Mouse (Mus musculus) forebrain, embryonic 14.5 days (tissue): Measurements from ENCODE around the gene Kcna6. TPM values are rescaled to one million over a fixed set of nuclear protein-coding genes. Genes with fewer than 3 reads are reported as not detected.

ENCODE experiments used
- ATAC-seq: fragments of 200-750 bp; cut with Nextera tagmentation; 2 replicates; pipeline ENCODE4 v1.8.0; 2017; ENCODE audit warnings: mild to moderate bottlenecking, moderate library complexity
- DNase-seq: peaks from one replicate; pipeline ENCODE4 v3.0.0-alpha.2; 2015; ENCODE audit warnings: low spot score
- H3K27ac ChIP-seq: fragments of 300-500 bp; sonication (generic); 2 replicates; pipeline ENCODE4 v1.5.1; 2014; ENCODE audit warnings: low read depth, mild to moderate bottlenecking, control low read depth, low read length, moderate library complexity
- H3K27me3 ChIP-seq: fragments of 300-500 bp; sonication (generic); replicated peaks from 2 replicates; pipeline ENCODE4 v1.6.1; 2014; ENCODE audit warnings: low read length, control low read depth, mixed read lengths; ENCODE audit not compliant: control insufficient read depth, insufficient read depth
- H3K36me3 ChIP-seq: fragments of 300-500 bp; sonication (generic); 2 replicates; pipeline ENCODE4 v1.6.1; 2014; ENCODE audit warnings: low read length, control low read depth; ENCODE audit not compliant: control insufficient read depth, insufficient read depth
- H3K4me1 ChIP-seq: fragments of 300-500 bp; sonication (generic); 2 replicates; pipeline ENCODE4 v1.6.1; 2014; ENCODE audit warnings: antibody characterized with exemption, low read length, control low read depth; ENCODE audit not compliant: control insufficient read depth, insufficient read depth
- H3K4me2 ChIP-seq: fragments of 300-500 bp; sonication (generic); 2 replicates; pipeline ENCODE4 v1.6.1; 2014; ENCODE audit warnings: mild to moderate bottlenecking, control low read depth, low read length
- H3K4me3 ChIP-seq: fragments of 300-500 bp; sonication (generic); 2 replicates; pipeline ENCODE4 v1.5.1; 2014; ENCODE audit warnings: low read depth, low read length, control low read depth
- H3K9ac ChIP-seq: fragments of 300-500 bp; sonication (generic); 2 replicates; pipeline ENCODE4 v1.6.1; 2014; ENCODE audit warnings: mild to moderate bottlenecking, low read length, control low read depth, moderate library complexity
- H3K9me3 ChIP-seq: fragments of 300-500 bp; sonication (generic); replicated peaks from 2 replicates; pipeline ENCODE4 v1.6.1; 2016; ENCODE audit warnings: low read length, control low read depth, mixed read lengths; ENCODE audit not compliant: control insufficient read depth
- WGBS: fragments of 180-500 bp; shearing (Covaris S2); extraction: QIAGEN DNeasy Blood & Tissue Kit; methylation state at CpG from one replicate; pipeline ENCODE4 v1.1.7; 2014; 5-methylcytosine and 5-hydroxymethylcytosine counted together
- polyA plus RNA-seq: library from polyadenylated mRNA; unstranded; fragments of >200 nt; fragmentation: Nextera tagmentation; extraction: Ambion mirVana; gene quantifications from 2 replicates; pipeline ENCODE4 v1.2.1, GENCODE M21; 2014

Kcna6 gene
- polyA plus RNA-seq, 1 experiment from 2014 or later: 6.7 TPM

- Histone ChIP-seq H3K36me3 (no peaks in the 10 kb centered on the region), H3K4me3 (no peak overlapping the region), H3K4me1 (0 out of 2 replicates have a peak, but pooled peaks cover 2% of the 10 kb centered on the region), H3K27ac (no peak overlapping the region), H3K9me3 (no peaks in the 10 kb centered on the region), H3K9ac (no peak overlapping the region), H3K4me2 (no peak overlapping the region), H3K27me3 (peaks cover 21% of the 10 kb centered on the region; the same call in 1 of the 2 replicates)
- ATAC-seq (no peak), DNase-seq (no peak)
- WGBS: 67% methylated on average over 3 of the region's 3 CpGs
These were observed 2.1 kb upstream of the Kcna6 start for GRCm38 (mm10) chr6:126742610-126743009.

- ATAC-seq (peak; percentile 8; the same call in 1 of the 2 replicates), DNase-seq (no peak)
- Histone ChIP-seq H3K27me3 (peaks cover 21% of the 10 kb centered on the region; the same call in 1 of the 2 replicates), H3K9me3 (no peaks in the 10 kb centered on the region), H3K27ac (no peak overlapping the region), H3K4me3 (peak overlapping the region; percentile 48), H3K36me3 (no peaks in the 10 kb centered on the region), H3K4me1 (0 out of 2 replicates have a peak, but pooled peaks cover 2% of the 10 kb centered on the region), H3K9ac (peak overlapping the region; percentile 64), H3K4me2 (peak overlapping the region; percentile 87)
- 2% methylated on average over 67 of the region's 67 CpGs for WGBS
These were observed 906 bp downstream of the Kcna6 start for GRCm38 (mm10) chr6:126739326-126740210.

GRCm38 (mm10) chr6:126736996-126737395 is 3.5 kb downstream of the Kcna6 start:
- H3K4me2 ChIP-seq: no peak overlapping the region
- DNase-seq (no peak), ATAC-seq (no peak)
- peaks cover 21% of the 10 kb centered on the region; the same call in 1 of the 2 replicates for H3K27me3 ChIP-seq
- 0 out of 2 replicates have a peak, but pooled peaks cover 2% of the 10 kb centered on the region for H3K4me1 ChIP-seq
- H3K9ac ChIP-seq: no peak overlapping the region
- 68% methylated on average over 4 of the region's 4 CpGs for WGBS
- no peaks in the 10 kb centered on the region for H3K9me3 ChIP-seq
- no peak overlapping the region for H3K27ac ChIP-seq
- H3K4me3 ChIP-seq: no peak overlapping the region
- H3K36me3 ChIP-seq: no peaks in the 10 kb centered on the region

- Histone ChIP-seq H3K36me3 (no peaks in the 10 kb centered on the region), H3K4me1 (0 out of 2 replicates have a peak, but pooled peaks cover 2% of the 10 kb centered on the region), H3K4me2 (0 out of 2 replicates have a peak overlapping the region, but pooled peaks have one; percentile 13), H3K27ac (no peak overlapping the region), H3K9me3 (no peaks in the 10 kb centered on the region), H3K4me3 (no peak overlapping the region), H3K27me3 (peaks cover 21% of the 10 kb centered on the region; the same call in 1 of the 2 replicates), H3K9ac (no peak overlapping the region)
- 77% methylated on average over 3 of the region's 3 CpGs for WGBS
- ATAC-seq (no peak), DNase-seq (no peak)
These were observed 4.7 kb downstream of the Kcna6 start for GRCm38 (mm10) chr6:126735806-126736205.

- Histone ChIP-seq H3K4me1 (no peaks in the 10 kb centered on the region), H3K9me3 (no peaks in the 10 kb centered on the region), H3K27me3 (no peaks in the 10 kb centered on the region), H3K9ac (no peak overlapping the region), H3K27ac (no peak overlapping the region), H3K4me2 (no peak overlapping the region), H3K36me3 (no peaks in the 10 kb centered on the region), H3K4me3 (no peak overlapping the region)
- ATAC-seq (no peak), DNase-seq (no peak)
- WGBS: 77% methylated on average over 6 of the region's 6 CpGs
These were observed 7.8 kb downstream of the Kcna6 start for GRCm38 (mm10) chr6:126732645-126733044.

GRCm38 (mm10) chr6:126728803-126729202 is 11.7 kb downstream of the Kcna6 start:
- Histone ChIP-seq H3K9me3 (no peaks in the 10 kb centered on the region), H3K4me1 (no peaks in the 10 kb centered on the region), H3K36me3 (no peaks in the 10 kb centered on the region), H3K27ac (no peak overlapping the region), H3K27me3 (no peaks in the 10 kb centered on the region), H3K9ac (no peak overlapping the region), H3K4me2 (no peak overlapping the region), H3K4me3 (no peak overlapping the region)
- WGBS: 91% methylated on average over 8 of the region's 8 CpGs
- DNase-seq (no peak), ATAC-seq (no peak)

- H3K36me3 ChIP-seq: no peaks in the 10 kb centered on the region
- no peak overlapping the region for H3K4me2 ChIP-seq
- ATAC-seq (no peak), DNase-seq (no peak)
- 69% methylated on average over 12 of the region's 12 CpGs for WGBS
- no peaks in the 10 kb centered on the region for H3K4me1 ChIP-seq
- H3K9ac ChIP-seq: no peak overlapping the region
- H3K27ac ChIP-seq: no peak overlapping the region
- no peaks in the 10 kb centered on the region for H3K9me3 ChIP-seq
- H3K27me3 ChIP-seq: no peaks in the 10 kb centered on the region
- H3K4me3 ChIP-seq: no peak overlapping the region
These were observed 21.9 kb downstream of the Kcna6 start for GRCm38 (mm10) chr6:126718423-126719087.

- 75% methylated on average over 6 of the region's 6 CpGs for WGBS
- H3K36me3 ChIP-seq: no peaks in the 10 kb centered on the region
- H3K9ac ChIP-seq: no peak overlapping the region
- ATAC-seq (no peak), DNase-seq (no peak)
- no peaks in the 10 kb centered on the region for H3K27me3 ChIP-seq
- no peak overlapping the region for H3K4me3 ChIP-seq
- no peak overlapping the region for H3K27ac ChIP-seq
- no peak overlapping the region for H3K4me2 ChIP-seq
- H3K4me1 ChIP-seq: no peaks in the 10 kb centered on the region
- H3K9me3 ChIP-seq: no peaks in the 10 kb centered on the region
These were observed 27.9 kb downstream of the Kcna6 start for GRCm38 (mm10) chr6:126712531-126712930.
